Mouse (Mus musculus) spleen, adult 18-20 months (tissue): ENCODE measurements around the gene Ncan.

Source experiments
- DNase-seq, 2 experiments: peaks; one replicate each; pipeline ENCODE4 v3.0.0; 2022; ENCODE audit warnings: mixed read lengths in 2 of 2

Gene Ncan

GRCm38 (mm10) chr8:70120667-70121066, at the start of gene Ncan:
TSS of gene Ncan (minus strand) at chr8:70120873.
- peak in 1 of 2 experiments; percentile 27 for DNase-seq

GRCm38 (mm10) chr8:70170116-70170515, 49.4 kb upstream of the Ncan start:
- no peak for DNase-seq

- peak; percentile 54 to 80 for DNase-seq
These were observed 45.9 kb upstream of the Ncan start for GRCm38 (mm10) chr8:70166504-70167110.

- no peak for DNase-seq
These were observed 42.6 kb upstream of the Ncan start for GRCm38 (mm10) chr8:70163316-70163715.

GRCm38 (mm10) chr8:70160015-70160414, 39.3 kb upstream of the Ncan start:
- peak; percentile 64 to 67 for DNase-seq

GRCm38 (mm10) chr8:70159211-70159610, 38.5 kb upstream of the Ncan start:
- no peak for DNase-seq

GRCm38 (mm10) chr8:70158069-70158853, 37.6 kb upstream of the Ncan start:
- peak; percentile 66 to 84 for DNase-seq

- no peak for DNase-seq
These were observed 36.6 kb upstream of the Ncan start for GRCm38 (mm10) chr8:70157240-70157800.

GRCm38 (mm10) chr8:70152537-70153257, 32.0 kb upstream of the Ncan start:
- peak; percentile 56 to 68 for DNase-seq

GRCm38 (mm10) chr8:70150158-70150557, 29.5 kb upstream of the Ncan start:
- DNase-seq: no peak

GRCm38 (mm10) chr8:70147678-70148607, 27.3 kb upstream of the Ncan start:
- no peak for DNase-seq

- no peak for DNase-seq
These were observed 19.3 kb upstream of the Ncan start for GRCm38 (mm10) chr8:70139981-70140380.

- peak; percentile 99 for DNase-seq
These were observed 18.6 kb upstream of the Ncan start, which contains the start of the genes Rfxank, Borcs8 and Mef2b for GRCm38 (mm10) chr8:70139026-70139857. TSS of gene Rfxank (minus strand) at chr8:70139154. TSS of gene Borcs8 (plus strand) at chr8:70139499. TSS of gene Mef2b (plus strand) at chr8:70139711.

GRCm38 (mm10) chr8:70137890-70138289, 17.2 kb upstream of the Ncan start:
- no peak for DNase-seq

- DNase-seq: no peak
These were observed 15.9 kb upstream of the Ncan start for GRCm38 (mm10) chr8:70136591-70136990.

- no peak for DNase-seq
These were observed 14.3 kb upstream of the Ncan start for GRCm38 (mm10) chr8:70134931-70135330.

GRCm38 (mm10) chr8:70134086-70134485, 13.4 kb upstream of the Ncan start:
- DNase-seq: no peak

- DNase-seq: peak; percentile 72 to 85
These were observed 10.7 kb upstream of the Ncan start, which contains the start of gene Nr2c2ap for GRCm38 (mm10) chr8:70131166-70131883. TSS of gene Nr2c2ap (plus strand) at chr8:70131333.

GRCm38 (mm10) chr8:70130066-70130465, 9.4 kb upstream of the Ncan start:
- DNase-seq: no peak

GRCm38 (mm10) chr8:70129309-70129952, 8.8 kb upstream of the Ncan start:
- no peak for DNase-seq
